Mouse (Mus musculus): ENCODE data around the gene Serpinc1.
"Not testable (repeated sequence)": the region's sequence is repeated elsewhere in the genome, so short reads cannot be mapped to it uniquely, and the experiment has no call there.

Gene Serpinc1

DNA sequence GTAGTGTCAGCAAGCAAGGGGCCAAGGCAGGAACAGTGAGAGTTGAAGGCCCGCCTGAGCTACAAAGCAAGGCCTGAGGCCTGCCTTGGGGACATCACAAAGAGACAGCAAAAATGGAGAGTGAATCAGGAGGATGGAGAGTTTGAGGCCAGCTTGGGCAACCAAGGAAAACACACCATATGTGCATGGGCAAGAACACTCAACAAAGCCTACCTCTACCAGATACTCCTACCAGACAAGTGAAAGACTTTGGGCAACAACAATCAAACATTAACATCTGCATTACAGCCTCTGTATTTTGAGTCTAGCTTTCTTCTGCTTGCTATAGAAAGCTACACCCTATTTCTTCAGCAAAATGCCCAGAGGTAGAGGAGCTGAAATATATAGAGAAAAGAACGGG lies 29.7 kb downstream of the Serpinc1 start:
- in situ Hi-C loops (cut with MboI; ENCODE audit: low pct_unique_long_range_greater_than_20kb in 1 of 2, low sequenced_read_pairs in 2 of 2, unreplicated experiment in 1 of 2), result no loop called here

DNA sequence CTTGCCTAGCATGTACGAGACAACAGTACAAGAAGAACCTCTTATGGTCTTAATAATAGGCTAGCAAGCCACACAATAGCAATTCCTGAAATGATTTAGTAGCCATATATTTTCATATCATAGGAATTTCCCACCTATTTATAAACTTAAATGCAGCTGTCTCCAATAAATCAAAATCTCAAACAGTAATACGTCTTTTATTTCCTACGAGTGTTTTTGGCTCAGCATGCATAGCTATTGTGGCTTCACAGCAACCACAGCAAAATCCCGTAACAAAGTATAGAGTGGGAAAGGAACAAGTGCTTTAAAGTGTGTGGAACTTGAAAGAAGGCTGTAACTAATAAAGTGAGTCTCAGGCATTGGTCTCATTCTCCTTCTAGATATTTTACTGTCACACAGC lies 32.1 kb downstream of the Serpinc1 start:
- in situ Hi-C loops (cut with MboI; ENCODE audit: low pct_unique_long_range_greater_than_20kb in 1 of 2, low sequenced_read_pairs in 2 of 2, unreplicated experiment in 1 of 2), result no loop called here

DNA sequence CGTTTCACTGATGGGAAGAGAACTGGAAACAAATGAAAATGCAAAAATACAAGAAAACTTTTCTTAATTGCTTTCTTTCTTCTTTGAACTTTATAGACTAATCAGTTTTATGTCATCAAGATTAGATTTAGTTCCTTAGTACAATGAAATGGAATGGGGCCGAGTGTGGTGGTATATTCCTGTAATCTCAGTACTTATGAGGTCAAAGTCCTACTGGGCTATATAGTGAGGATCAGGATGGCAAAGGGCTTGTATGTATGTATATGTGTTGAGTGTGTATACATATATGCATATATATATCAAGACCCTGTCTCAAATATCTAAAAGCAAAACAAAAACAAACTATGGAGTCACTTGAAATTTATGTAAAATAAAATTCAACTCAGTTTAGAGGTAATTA lies 38.0 kb downstream of the Serpinc1 start:
- in situ Hi-C loops (cut with MboI; ENCODE audit: low pct_unique_long_range_greater_than_20kb in 1 of 2, low sequenced_read_pairs in 2 of 2, unreplicated experiment in 1 of 2), result no loop called here

DNA sequence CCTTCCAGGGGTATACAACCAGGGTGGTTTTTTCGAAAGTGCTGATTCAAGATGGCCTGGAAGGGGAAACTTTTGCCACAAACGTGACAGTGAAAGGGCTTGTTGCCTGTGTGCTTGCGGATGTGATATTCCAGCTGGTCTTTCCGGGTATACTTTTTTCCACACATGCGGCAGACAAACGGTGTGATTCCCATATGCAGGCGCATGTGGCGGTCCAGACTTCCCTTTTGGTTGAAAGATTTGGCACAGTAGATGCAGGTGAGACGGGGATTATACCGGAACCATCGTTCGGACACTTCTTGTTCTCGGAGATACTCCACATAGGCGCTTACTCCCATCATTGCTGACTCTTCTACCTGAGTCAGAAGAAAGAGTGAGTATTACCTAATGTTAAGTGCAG lies 41.7 kb downstream of the Serpinc1 start:
- in situ Hi-C loops (cut with MboI; ENCODE audit: low pct_unique_long_range_greater_than_20kb in 1 of 2, low sequenced_read_pairs in 2 of 2, unreplicated experiment in 1 of 2), result no loop called here

DNA sequence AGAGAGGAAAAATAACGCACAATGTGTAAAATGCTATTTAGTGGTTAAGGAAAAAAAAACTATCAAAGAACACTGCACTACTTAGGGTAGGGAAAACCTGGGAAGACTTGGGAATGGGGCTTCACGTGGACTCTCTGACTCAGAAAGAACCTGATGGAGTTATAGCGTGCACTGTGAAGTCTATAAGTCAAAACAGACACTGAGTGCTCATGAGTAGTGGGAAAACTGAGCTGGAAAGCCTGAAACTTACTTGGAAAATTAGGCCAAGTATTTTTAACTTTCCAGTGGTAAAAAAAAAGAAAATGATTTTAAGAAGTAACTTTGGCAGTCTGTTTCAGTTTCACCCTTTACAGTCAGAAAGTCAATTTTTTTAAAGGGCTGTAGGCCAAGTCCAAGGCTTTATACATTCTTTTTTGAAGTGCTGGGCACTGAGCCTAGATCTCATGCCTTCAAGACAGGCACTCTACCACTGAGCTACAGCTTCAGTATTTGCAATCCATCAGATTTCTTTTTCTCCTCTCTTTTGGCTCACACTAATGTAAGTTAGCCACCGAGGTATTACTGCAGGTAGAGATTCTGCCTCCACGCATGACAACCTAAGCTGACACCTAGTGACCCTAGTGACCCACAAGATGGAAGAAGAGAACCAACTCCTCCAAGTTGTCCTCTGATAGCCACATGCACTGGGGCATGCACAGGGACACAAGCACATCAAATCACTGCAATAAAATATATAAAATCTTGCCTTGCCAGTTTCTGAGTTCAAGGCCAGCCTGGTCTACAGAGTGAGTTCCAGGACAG lies 47.2 kb downstream of the Serpinc1 start:
- in situ Hi-C loops (cut with MboI; ENCODE audit: low pct_unique_long_range_greater_than_20kb in 1 of 2, low sequenced_read_pairs in 2 of 2, unreplicated experiment in 1 of 2), result no loop called here

DNA sequence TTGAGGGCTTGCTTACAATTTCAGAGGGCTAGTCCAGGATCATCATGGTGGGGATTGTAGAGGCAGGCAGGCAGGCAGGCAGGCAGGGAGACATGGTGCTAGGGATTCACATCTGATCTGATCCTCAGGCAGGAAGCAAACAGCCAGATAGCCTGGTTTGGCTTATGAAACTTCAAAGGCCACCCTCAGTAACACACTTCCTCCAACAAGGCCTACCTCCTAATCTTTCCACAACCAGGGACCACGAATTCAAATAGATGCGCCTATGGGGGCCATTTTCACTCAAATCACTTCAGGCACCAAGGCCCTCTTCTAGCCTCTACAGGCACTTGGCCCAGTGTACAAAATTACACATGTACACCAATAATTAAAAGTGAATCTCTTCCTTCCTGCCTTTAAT lies 48.8 kb downstream of the Serpinc1 start:
- in situ Hi-C loops (cut with MboI; ENCODE audit: low pct_unique_long_range_greater_than_20kb in 1 of 2, low sequenced_read_pairs in 2 of 2, unreplicated experiment in 1 of 2), result no loop called here

DNA sequence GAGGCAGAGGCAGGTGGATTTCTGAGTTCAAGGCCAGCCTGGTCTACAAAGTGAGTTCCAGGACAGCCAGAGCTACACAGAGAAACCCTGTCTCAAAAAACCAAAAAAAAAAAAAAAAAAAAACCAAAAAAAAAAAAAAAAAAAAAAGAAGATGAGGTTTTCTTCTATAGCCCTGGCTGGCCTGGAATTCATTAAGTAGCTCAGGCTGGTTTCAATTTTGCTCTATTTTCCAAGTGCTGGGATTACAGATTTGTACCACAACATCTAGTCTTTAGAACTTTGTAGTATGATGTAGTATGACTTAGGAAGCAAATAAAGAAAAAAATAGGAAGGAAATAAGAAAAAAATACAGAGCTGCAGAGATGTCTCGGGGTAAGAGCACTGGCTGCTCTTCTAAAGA lies 50.0 kb downstream of the Serpinc1 start:
- in situ Hi-C loops (cut with MboI; ENCODE audit: low pct_unique_long_range_greater_than_20kb in 1 of 2, low sequenced_read_pairs in 2 of 2, unreplicated experiment in 1 of 2), result not testable (repeated sequence)

DNA sequence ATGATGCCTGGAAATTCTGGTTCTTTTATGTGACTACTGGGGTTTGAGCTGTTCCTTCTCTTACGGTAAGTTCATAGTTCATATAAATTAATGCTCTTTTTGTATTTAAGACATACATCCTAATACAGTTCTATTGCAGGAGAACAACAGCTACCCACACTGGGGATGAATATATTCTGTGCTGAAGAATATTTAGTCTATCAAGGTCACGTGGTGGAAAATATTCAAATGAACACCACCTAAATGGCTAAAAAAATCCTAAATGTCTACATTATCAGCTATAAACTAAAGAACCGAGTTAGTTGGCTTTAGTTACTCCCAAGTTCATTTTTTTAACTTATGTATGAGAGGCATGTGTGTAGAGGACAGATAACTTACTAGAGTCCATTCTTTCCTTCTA lies 51.7 kb downstream of the Serpinc1 start:
- in situ Hi-C loops (cut with MboI; ENCODE audit: low pct_unique_long_range_greater_than_20kb in 1 of 2, low sequenced_read_pairs in 2 of 2, unreplicated experiment in 1 of 2), result no loop called here

DNA sequence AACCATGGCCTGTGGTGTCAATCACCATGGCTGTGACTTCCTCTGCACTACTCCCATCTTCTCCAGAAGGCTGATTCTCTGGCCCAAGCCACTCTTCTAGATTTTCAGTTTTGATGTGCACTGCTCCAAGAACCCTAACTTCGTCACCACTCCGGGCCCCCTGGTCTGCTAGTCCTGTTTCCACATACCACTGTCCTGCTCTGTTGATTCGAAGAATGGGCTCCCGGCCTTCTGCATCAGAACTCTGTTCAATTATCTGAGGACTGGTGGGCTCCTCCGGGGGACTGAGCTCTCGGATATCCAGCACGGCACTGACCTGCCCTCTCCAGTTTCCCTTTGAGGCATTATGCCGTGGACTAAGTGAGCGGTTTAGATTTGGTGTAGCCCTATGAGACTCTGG lies 53.5 kb downstream of the Serpinc1 start:
- in situ Hi-C loops (cut with MboI; ENCODE audit: low pct_unique_long_range_greater_than_20kb in 1 of 2, low sequenced_read_pairs in 2 of 2, unreplicated experiment in 1 of 2), result no loop called here

DNA sequence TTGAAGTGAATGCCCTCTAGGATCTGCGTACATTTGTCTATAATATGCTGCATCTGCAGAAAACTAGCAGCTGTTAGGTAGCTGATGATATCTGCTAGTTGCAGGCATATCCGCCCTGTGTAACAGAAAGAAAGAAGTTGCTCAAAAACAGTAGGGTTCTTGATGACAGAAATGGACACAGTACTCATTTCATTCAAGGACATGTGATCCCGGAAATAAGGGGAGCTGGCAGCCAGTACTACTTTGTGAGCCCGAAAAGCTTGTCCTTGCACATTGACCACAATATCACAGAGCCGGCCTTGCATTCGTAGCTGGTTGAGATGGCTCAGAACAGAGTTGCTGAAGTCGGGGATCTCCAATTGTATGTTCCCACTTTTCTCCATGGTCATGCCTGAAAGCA lies 54.0 kb downstream of the Serpinc1 start:
- in situ Hi-C loops (cut with MboI; ENCODE audit: low pct_unique_long_range_greater_than_20kb in 1 of 2, low sequenced_read_pairs in 2 of 2, unreplicated experiment in 1 of 2), result no loop called here

DNA sequence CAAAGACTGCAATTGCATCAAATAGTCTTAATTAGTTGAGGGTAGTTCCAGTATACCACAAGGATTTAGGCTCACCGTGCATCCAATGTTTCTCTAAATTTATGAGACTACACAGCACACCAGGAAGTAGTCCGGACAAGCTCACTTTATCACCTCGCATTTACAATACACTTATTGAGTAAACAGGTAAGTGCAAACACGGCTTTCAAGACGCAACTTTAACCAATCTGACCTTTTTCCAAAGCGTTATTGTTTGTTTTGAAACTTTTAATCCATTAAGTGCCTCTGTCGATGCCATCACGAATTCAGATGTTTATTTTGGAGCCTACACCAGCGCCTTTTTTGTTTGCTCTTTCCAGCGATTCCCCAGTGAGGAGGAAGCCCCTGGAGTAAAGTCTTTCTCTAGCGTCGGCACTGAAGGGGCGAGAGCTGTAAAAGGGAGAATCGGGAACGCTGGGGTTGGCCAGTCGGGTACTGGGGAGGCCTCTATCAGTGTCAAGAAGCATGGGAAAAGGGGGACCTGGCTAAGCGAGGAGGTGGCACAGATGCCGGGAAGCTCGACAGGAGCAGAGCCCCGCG lies 55.6 kb downstream of the Serpinc1 start:
- in situ Hi-C loops (cut with MboI; ENCODE audit: low pct_unique_long_range_greater_than_20kb in 1 of 2, low sequenced_read_pairs in 2 of 2, unreplicated experiment in 1 of 2), result no loop called here

DNA sequence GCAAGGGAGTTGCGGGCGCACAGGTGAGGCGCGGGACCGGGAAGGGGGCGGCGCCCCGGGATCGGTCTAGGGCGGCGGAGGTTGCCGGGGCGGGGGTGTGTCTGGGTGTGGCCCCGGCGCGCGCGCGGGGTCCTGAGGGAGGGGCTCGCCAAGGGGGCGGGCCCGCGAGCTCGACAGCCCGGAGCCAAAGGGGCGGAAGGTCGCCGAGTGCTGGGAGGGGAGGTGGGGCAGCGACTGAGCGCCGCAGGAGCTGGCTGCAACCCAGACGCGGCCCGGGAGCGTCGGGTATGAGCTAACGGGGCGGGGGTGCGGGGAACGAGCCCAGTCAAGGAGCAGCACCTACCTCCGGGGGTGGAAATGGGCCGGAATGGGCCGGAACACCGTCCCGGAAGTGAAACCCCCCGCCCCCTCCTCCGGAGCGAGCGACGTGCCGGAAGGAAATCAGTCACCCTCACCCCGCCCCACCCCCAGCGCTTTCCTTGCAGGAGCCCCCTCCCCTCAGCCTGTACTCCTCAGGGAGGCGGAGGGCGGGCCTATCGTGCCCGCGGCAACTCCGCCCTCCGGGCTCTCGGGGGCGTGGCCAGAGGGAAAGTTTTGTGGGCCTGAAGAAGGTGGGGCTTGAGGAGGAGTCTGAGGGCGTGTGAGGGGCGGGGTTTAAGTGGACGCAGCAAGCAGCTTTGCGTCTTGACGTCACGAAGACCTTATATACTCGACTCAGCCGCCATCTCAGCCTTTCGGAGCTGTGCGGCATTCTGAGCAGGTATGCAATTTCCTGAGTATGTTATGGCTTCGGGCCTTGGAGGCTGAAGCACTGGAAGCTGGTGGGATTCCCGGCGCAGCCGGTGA lies 56.3 kb downstream of the Serpinc1 start, which contains the start of gene Zbtb37:
Gene Zbtb37 (minus strand): TSS at position 415 of the 846 bp plus-strand sequence.
- in situ Hi-C loops (cut with MboI; ENCODE audit: low pct_unique_long_range_greater_than_20kb in 1 of 2, low sequenced_read_pairs in 2 of 2, unreplicated experiment in 1 of 2), result no loop called here

DNA sequence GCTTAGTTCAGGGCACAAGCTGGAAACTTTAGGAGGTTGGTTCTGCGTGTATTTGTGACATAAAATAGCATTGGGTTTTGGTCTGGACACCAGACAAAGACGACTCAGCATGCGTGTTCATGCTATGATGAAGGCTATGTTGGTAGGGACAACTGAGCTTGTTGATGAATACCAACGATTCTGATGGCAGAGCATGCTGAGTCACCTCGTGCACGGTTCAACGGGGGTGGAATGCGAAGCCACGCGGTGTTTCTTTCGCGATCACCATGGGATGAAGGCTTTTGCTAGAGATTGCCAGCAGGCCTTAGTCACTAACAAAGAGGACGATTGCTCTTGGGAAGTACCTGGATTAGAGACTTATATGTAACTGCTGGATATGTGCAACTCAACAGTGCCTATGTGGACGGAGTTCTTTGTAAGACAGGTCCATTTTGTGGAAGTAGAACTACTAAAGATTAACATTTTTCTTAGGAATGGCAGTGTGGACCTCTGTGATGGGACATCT lies 56.9 kb downstream of the Serpinc1 start:
- in situ Hi-C loops (cut with MboI; ENCODE audit: low pct_unique_long_range_greater_than_20kb in 1 of 2, low sequenced_read_pairs in 2 of 2, unreplicated experiment in 1 of 2), result no loop called here

DNA sequence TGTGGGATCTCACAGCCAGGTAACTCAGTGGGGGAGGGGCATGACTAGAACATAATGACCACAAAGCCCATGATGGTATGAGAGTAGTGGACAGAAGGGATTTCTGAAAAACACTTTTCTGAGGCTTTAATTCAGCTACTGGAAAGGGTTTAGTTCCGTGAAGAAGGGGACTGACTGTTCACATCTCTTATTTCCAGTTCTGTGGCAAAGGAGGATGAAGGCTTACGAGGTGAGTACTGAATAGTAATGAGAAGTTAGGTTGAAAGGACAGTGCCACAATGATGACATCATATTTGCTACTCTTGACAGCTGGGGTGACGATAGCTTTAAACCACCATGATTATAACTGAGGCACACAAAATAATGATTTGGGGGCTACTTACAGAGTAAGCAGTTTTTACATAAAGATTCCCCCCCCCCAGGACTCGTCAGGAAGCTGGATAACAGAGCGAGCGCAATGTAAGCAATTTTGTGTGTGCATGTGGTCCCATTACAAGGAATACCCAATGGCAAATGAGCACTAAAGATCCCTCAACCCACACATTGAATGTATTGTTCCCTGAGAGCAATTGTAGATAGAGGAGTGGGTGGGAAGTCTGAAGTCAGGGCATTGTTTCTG lies 57.5 kb downstream of the Serpinc1 start:
- in situ Hi-C loops (cut with MboI; ENCODE audit: low pct_unique_long_range_greater_than_20kb in 1 of 2, low sequenced_read_pairs in 2 of 2, unreplicated experiment in 1 of 2), result no loop called here

DNA sequence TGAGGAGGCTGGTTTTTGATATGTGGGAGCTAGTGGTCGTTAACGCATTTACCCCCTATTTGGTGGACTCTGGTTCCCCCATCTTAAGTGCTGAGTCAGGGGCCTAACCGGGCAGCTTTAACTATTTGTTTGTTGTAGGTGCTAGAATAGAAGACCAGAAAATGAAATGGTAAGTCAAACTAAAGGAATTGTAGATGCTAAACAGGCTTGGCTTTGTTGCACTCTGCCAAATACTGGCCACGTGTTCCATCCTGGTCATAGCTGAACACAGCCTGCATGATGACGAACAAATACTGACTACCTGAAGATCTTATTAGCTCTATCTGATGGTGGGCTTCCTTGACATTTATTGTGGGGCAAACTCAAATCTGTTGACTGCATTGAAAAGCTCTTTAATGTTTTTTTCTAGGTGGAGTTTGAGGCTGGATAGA lies 58.0 kb downstream of the Serpinc1 start:
- in situ Hi-C loops (cut with MboI; ENCODE audit: low pct_unique_long_range_greater_than_20kb in 1 of 2, low sequenced_read_pairs in 2 of 2, unreplicated experiment in 1 of 2), result no loop called here

DNA sequence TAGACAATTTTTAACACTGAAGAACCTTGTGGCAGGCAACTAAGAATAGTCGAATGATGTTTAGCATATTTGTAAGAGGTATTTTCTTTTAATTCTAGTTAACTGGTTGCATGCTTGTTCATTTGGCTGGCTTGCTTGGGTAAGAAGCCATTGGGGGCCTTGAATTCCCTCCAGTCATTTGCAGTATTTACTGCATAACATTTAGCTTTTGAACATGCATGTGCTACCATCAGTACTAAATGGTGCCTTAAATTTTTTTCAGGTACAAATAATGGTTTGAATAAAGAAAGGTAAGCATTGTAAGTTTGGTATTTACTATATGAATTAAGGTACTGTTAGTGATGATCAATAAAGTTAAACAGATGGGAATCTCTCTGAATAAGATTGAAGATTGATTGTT lies 58.6 kb downstream of the Serpinc1 start:
- in situ Hi-C loops (cut with MboI; ENCODE audit: low pct_unique_long_range_greater_than_20kb in 1 of 2, low sequenced_read_pairs in 2 of 2, unreplicated experiment in 1 of 2), result no loop called here

DNA sequence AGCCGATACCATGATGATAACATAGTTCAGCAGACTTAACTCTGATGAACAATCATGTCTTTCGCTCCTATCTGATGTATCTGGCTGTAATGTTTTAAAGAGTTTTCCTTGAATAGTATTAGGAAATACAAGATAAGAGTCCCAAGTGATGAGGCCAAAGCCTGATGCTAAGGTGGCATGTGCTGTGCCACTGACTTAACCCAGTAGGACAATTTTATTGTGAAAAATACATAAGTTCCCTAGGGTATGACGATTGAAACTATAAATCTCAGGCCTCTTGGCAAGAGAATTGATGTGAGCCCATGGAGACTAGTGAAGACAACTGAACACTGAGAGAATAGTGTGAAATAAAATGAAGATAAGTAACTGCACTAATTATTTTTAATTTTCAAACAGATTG lies 59.2 kb downstream of the Serpinc1 start:
- in situ Hi-C loops (cut with MboI; ENCODE audit: low pct_unique_long_range_greater_than_20kb in 1 of 2, low sequenced_read_pairs in 2 of 2, unreplicated experiment in 1 of 2), result no loop called here

DNA sequence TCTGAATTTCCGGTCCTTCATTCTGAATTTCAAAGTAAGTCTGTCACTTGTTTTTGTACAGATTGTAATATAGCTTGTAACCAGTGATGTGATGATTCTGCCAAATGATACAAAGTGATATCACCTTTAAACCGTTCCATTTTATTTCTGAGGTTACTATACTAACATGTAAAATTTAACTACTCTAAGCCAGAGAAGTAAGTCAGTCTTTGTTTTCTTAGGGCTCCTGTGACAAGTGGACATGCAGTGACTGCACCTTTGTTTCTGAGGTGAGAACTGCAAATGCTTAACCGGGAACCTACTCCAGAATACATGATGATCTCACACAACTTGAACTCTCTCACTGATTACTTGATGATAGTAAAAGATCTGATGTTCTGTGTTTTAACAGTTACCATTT lies 59.6 kb downstream of the Serpinc1 start:
- in situ Hi-C loops (cut with MboI; ENCODE audit: low pct_unique_long_range_greater_than_20kb in 1 of 2, low sequenced_read_pairs in 2 of 2, unreplicated experiment in 1 of 2), result no loop called here
